Mouse (Mus musculus) spleen, adult 10 weeks (tissue): ENCODE measurements around the gene Nutm2. TPM values are rescaled to one million over a fixed set of nuclear protein-coding genes. Genes with fewer than 3 reads are reported as not detected.

Experiments
- polyA plus RNA-seq: library from polyadenylated mRNA; stranded (reverse); fragments of 350-450 nt; fragmentation: Illumina TruSeq; extraction: RNeasy Lipid Tissue Mini Kit (QIAGEN cat#74804); gene quantifications from one replicate; pipeline ENCODE4 v1.2.3, GENCODE M21; 2015; ENCODE audit warnings: low replicate concordance; ENCODE audit not compliant: insufficient read depth

Gene Nutm2
- not detected for polyA plus RNA-seq

GRCm38 (mm10) chr13:50467007-50467406, at the start of gene Nutm2:
Gene Nutm2 (plus strand): TSS chr13:50467307.

DNA sequence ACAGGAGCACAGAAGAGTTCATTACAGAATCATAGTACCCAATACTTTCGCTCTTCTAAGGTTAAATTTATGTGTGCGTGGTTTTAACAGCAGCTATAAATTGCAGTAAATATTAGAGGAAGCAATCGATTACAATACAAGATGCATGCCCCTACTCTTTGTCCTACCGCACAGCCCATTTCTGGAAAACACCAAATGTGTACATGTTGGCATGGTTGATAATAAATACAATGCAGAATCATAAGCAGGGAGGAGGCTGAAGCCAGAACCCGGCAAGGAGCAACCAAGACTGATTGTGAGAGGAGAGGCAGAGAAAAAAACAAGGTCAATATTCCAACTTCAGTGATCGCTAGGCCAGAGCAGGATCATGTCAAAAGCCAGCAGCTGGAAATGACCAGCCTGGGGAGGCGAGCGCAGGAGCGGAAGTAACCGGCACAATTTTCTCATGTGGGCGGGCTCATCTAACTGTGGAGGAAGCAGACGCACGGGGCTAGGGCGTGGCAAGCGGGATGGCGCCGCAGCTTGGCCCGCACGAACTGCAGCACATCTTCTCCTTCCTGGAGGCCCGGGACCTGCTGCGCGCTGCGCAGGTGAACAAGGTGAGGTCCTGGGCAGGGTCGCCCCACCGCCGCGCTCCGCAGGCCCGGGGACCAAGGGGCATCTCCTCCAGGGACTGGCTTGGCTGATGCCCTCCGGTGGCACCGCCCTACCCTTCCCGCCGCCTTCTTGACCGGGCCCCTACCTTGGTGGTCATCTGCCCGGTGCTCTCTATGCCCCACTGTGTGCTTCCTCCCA, 49.5 kb upstream of the Nutm2 start, which contains the start of gene Fbxw17:
Fbxw17 (plus strand) TSS at position 476 of the 795 bp plus-strand sequence.

DNA sequence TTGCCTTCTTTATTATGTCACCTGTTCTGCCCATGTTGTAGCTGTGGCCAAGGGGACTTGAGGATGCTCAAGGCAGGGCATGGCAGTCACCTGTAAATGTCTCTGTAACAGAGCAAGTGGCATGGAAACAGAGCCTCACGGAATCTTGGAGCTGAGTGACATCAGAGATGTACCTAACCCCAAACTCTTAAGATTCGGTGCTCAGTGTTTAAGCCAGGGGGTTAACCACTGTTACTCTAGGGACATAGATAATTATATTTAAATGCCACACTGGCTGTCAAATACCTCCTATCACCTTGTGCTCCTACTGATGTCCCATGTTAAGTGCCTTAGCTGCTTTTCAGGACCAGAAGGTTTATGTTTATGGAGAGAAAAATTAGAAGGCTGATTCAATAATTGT, 23.3 kb upstream of the Nutm2 start, which contains the start of gene Gm47429:
Gm47429 (minus strand) TSS at position 101 of the 400 bp plus-strand sequence.

Other genes with a start within 250 kb of the Nutm2 start
- gene Gm906, start 217.0 kb upstream of the Nutm2 start, polyA plus RNA-seq = not detected
- gene Fbxw17, start 49.4 kb upstream of the Nutm2 start, polyA plus RNA-seq = 21.7 TPM
- not detected for gene Gm47429, start 23.4 kb upstream of the Nutm2 start, polyA plus RNA-seq
- gene Gm904, start 175.9 kb downstream of the Nutm2 start, polyA plus RNA-seq = not detected
- gene Gm8765, start 231.0 kb downstream of the Nutm2 start, polyA plus RNA-seq = not detected